Mouse (Mus musculus) MEL (cell line): ENCODE measurements around the gene Kctd12b. TPM values are rescaled to one million over a fixed set of nuclear protein-coding genes. Genes with fewer than 3 reads are reported as not detected.

Source experiments
- DNase-seq: peaks from one replicate; pipeline ENCODE4 v3.0.0; 2011; ENCODE audit warnings: low read depth, low spot score
- H3K27ac ChIP-seq: 2 replicates; pipeline ENCODE4 v1.5.1; 2012; ENCODE audit warnings: low read depth, mild to moderate bottlenecking, control low read depth, low read length, moderate library complexity; ENCODE audit not compliant: control insufficient read depth
- H3K27me3 ChIP-seq, 2 experiments: fragments of 150-350 bp in 1 of 2; sonication (generic) in 1 of 2; 2 replicates each; pipeline ENCODE4 v1.6.1; 2012; ENCODE audit warnings: low read length in 2 of 2, mild to moderate bottlenecking in 2 of 2, improper control_type of control experiment in 1 of 2, moderate library complexity in 1 of 2; ENCODE audit not compliant: insufficient read depth in 2 of 2, control insufficient read depth in 1 of 2
- H3K36me3 ChIP-seq, 2 experiments: 2 replicates each; pipeline ENCODE4 v1.6.1; 2012 to 2014; ENCODE audit warnings: low read length in 2 of 2, improper control_type of control experiment in 1 of 2, inconsistent platforms in 1 of 2, mild to moderate bottlenecking in 1 of 2; ENCODE audit not compliant: insufficient read depth in 2 of 2, control insufficient read depth in 1 of 2
- H3K4me1 ChIP-seq, 2 experiments: fragments of 150-350 bp in 1 of 2; sonication (generic) in 1 of 2; 2 replicates each; pipeline ENCODE4 v1.6.1; 2012; ENCODE audit warnings: low read length in 2 of 2, improper control_type of control experiment in 1 of 2, mild to moderate bottlenecking in 1 of 2; ENCODE audit not compliant: insufficient read depth in 2 of 2, control insufficient read depth in 1 of 2
- H3K4me3 ChIP-seq, 2 experiments: fragments of 150-350 bp in 1 of 2; sonication (generic) in 1 of 2; 2 replicates each; pipeline ENCODE4 v1.5.1; 2012; ENCODE audit warnings: low read depth in 2 of 2, low read length in 2 of 2, mild to moderate bottlenecking in 2 of 2, moderate library complexity in 2 of 2, control low read depth in 1 of 2, improper control_type of control experiment in 1 of 2; ENCODE audit not compliant: control insufficient read depth in 1 of 2, insufficient read depth in 1 of 2
- H3K79me2 ChIP-seq: 2 replicates; pipeline ENCODE4 v1.6.1; 2012; ENCODE audit warnings: mild to moderate bottlenecking, low read length, moderate library complexity; ENCODE audit not compliant: control insufficient read depth, poor library complexity, insufficient read depth
- H3K9ac ChIP-seq: 2 replicates; pipeline ENCODE4 v1.6.1; 2012; ENCODE audit warnings: low read depth, mild to moderate bottlenecking, control low read depth, low read length, moderate library complexity; ENCODE audit not compliant: control insufficient read depth, poor library complexity, severe bottlenecking
- H3K9me3 ChIP-seq: fragments of 150-350 bp; sonication (generic); replicated peaks from 2 replicates; pipeline ENCODE4 v1.6.1; 2012; ENCODE audit warnings: mild to moderate bottlenecking, low read length, improper control_type of control experiment, moderate library complexity; ENCODE audit not compliant: insufficient read depth
- BHLHE40 ChIP-seq: IDR thresholded peaks from 2 replicates; pipeline ENCODE4 v1.6.1; 2012; ENCODE audit warnings: low read depth, mild to moderate bottlenecking, inconsistent platforms, low read length, improper control_type of control experiment, borderline replicate concordance
- CHD1 ChIP-seq: IDR thresholded peaks from 2 replicates; pipeline ENCODE4 v1.6.1; 2012; ENCODE audit warnings: low read depth, mild to moderate bottlenecking, inconsistent platforms, low read length, improper control_type of control experiment
- CHD2 ChIP-seq: IDR thresholded peaks from 2 replicates; pipeline ENCODE4 v1.6.1; 2011; ENCODE audit warnings: low read length, improper control_type of control experiment
- ETS1 ChIP-seq: IDR thresholded peaks from 2 replicates; pipeline ENCODE4 v1.6.1; 2012; ENCODE audit warnings: low read depth, mild to moderate bottlenecking, inconsistent platforms, low read length, improper control_type of control experiment, moderate library complexity
- GATA1 ChIP-seq: IDR thresholded peaks from 2 replicates; pipeline ENCODE4 v1.6.1; 2011; ENCODE audit warnings: low read depth, low read length, improper control_type of control experiment
- JUND ChIP-seq: IDR thresholded peaks from 2 replicates; pipeline ENCODE4 v1.6.1; 2011; ENCODE audit warnings: low read depth, mild to moderate bottlenecking, improper control_type of control experiment, low read length
- KAT2A ChIP-seq: conservative IDR thresholded peaks from 2 replicates; pipeline ENCODE4 v1.6.1; 2012; ENCODE audit warnings: low read depth, low read length, improper control_type of control experiment, inconsistent platforms
- MAFK ChIP-seq: IDR thresholded peaks from 2 replicates; pipeline ENCODE4 v1.6.1; 2011; ENCODE audit warnings: low read depth, mild to moderate bottlenecking, low read length, improper control_type of control experiment, borderline replicate concordance
- MAX ChIP-seq: IDR thresholded peaks from 2 replicates; pipeline ENCODE4 v1.6.1; 2011; ENCODE audit warnings: low read length, improper control_type of control experiment
- MAZ ChIP-seq: IDR thresholded peaks from 2 replicates; pipeline ENCODE4 v1.6.1; 2012; ENCODE audit warnings: low read depth, mild to moderate bottlenecking, inconsistent platforms, low read length, improper control_type of control experiment
- MEF2A ChIP-seq: IDR thresholded peaks from 2 replicates; pipeline ENCODE4 v1.6.1; 2014; ENCODE audit warnings: low read depth, mild to moderate bottlenecking, inconsistent platforms, low read length, improper control_type of control experiment; ENCODE audit not compliant: poor library complexity, insufficient replicate concordance, severe bottlenecking; ENCODE audit errors: extremely low read depth
- MXI1 ChIP-seq: IDR thresholded peaks from 2 replicates; pipeline ENCODE4 v1.6.1; 2011; ENCODE audit warnings: mild to moderate bottlenecking, low read depth, low read length, improper control_type of control experiment
- MYB ChIP-seq: IDR thresholded peaks from 2 replicates; pipeline ENCODE4 v1.6.1; 2011; ENCODE audit warnings: mild to moderate bottlenecking, low read depth, low read length, improper control_type of control experiment
- MYC ChIP-seq: IDR thresholded peaks from 2 replicates; pipeline ENCODE4 v1.6.1; 2011; ENCODE audit warnings: low read depth, mild to moderate bottlenecking, low read length, improper control_type of control experiment, moderate library complexity
- POLR2AphosphoS2 ChIP-seq: IDR thresholded peaks from 2 replicates; pipeline ENCODE4 v1.6.1; 2011; ENCODE audit warnings: low read length, improper control_type of control experiment
- POLR2AphosphoS5 ChIP-seq: IDR thresholded peaks from 2 replicates; pipeline ENCODE4 v1.6.1; 2012; ENCODE audit warnings: low read depth, borderline replicate concordance, mild to moderate bottlenecking, inconsistent platforms, low read length, moderate library complexity, mixed read lengths
- SMC3 ChIP-seq: IDR thresholded peaks from 2 replicates; pipeline ENCODE4 v1.6.1; 2011; ENCODE audit warnings: low read depth, low read length, improper control_type of control experiment
- TAL1 ChIP-seq: IDR thresholded peaks from 2 replicates; pipeline ENCODE4 v1.6.1; 2012; ENCODE audit warnings: mild to moderate bottlenecking, inconsistent platforms, low read length, moderate library complexity, mixed read lengths
- TBP ChIP-seq: IDR thresholded peaks from 2 replicates; pipeline ENCODE4 v1.8.0; 2011; ENCODE audit warnings: low read depth, low read length, improper control_type of control experiment
- UBTF ChIP-seq: IDR thresholded peaks from 2 replicates; pipeline ENCODE4 v1.6.1; 2012; ENCODE audit warnings: low read depth, mild to moderate bottlenecking, inconsistent platforms, low read length, improper control_type of control experiment, moderate library complexity, borderline replicate concordance; ENCODE audit not compliant: insufficient read depth
- ZC3H11A ChIP-seq: IDR thresholded peaks from 2 replicates; pipeline ENCODE4 v1.6.1; 2012; ENCODE audit warnings: low read depth, mild to moderate bottlenecking, inconsistent platforms, low read length, improper control_type of control experiment
- ZMIZ1 ChIP-seq: IDR thresholded peaks from 2 replicates; pipeline ENCODE4 v1.6.1; 2012; ENCODE audit warnings: low read depth, mild to moderate bottlenecking, inconsistent platforms, low read length, improper control_type of control experiment, moderate library complexity
- ZNF384 ChIP-seq: IDR thresholded peaks from 2 replicates; pipeline ENCODE4 v1.6.1; 2012; ENCODE audit warnings: low read depth, mild to moderate bottlenecking, inconsistent platforms, low read length, improper control_type of control experiment
- polyA plus RNA-seq, 2 experiments: library from polyadenylated mRNA; stranded (reverse) in 1 of 2; unstranded in 1 of 2; fragments of >175 nt in 1 of 2; fragments of >200 nt in 1 of 2; gene quantifications; 2 replicates each; pipeline versions ENCODE4 v1.2.1 to v1.2.4; 2012; ENCODE audit warnings: low replicate concordance in 2 of 2, low read depth in 1 of 2; ENCODE audit not compliant: insufficient read length in 2 of 2, insufficient read depth in 1 of 2, missing spikeins in 1 of 2
- total RNA-seq: library from RNA; depleted of rRNA; stranded (reverse); fragments of 300-350 nt; gene quantifications from 2 replicates; pipeline ENCODE4 v1.2.3, GENCODE M21; 2012

Kctd12b gene
- total and polyA plus RNA-seq, 3 experiments = not detected

DNA sequence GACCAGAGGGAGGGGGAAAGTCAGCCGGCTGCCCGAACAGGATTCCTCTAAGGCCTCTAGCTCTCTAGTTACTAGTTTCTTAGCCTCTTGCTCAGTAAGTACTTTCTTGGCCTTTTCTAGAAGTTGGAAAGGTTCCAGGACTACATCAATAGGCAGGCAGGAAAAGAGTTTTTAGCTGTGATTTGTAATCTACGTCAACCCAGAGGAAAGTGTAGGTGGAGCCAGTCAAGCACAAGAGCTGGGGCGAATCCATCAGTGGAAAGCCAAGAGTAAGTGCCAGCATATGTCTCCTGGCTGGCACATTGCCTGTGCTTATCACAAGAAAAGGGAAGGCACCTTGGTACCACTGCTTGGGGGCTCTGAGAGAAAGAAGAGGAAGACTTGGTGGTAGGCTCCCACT, 39.5 kb upstream of the Kctd12b start:
- Histone ChIP-seq H3K4me3 (no peak overlapping the region), H3K9ac (no peak overlapping the region), H3K27me3 (no peaks in the 10 kb centered on the region), H3K79me2 (no peaks in the 10 kb centered on the region), H3K27ac (no peak overlapping the region), H3K9me3 (no peaks in the 10 kb centered on the region), H3K36me3 (peaks cover 0 to 7% of the 10 kb centered on the region in 2 experiments; a peak in 1 of 4 replicates), H3K4me1 (no peaks in the 10 kb centered on the region)
- TF ChIP-seq CHD1 (no peak), ZC3H11A (no peak), ETS1 (no peak), TAL1 (no peak), ZNF384 (no peak), UBTF (no peak), TBP (no peak)
- DNase-seq = peak; percentile 30

- peak; percentile 66 for DNase-seq
- Histone ChIP-seq H3K9me3 (no peaks in the 10 kb centered on the region), H3K4me3 (peak overlapping the region; percentile 86 to 99), H3K79me2 (peaks cover 25% of the 10 kb centered on the region), H3K27me3 (no peaks in the 10 kb centered on the region), H3K9ac (peak overlapping the region; percentile 98), H3K36me3 (peaks cover 9 to 17% of the 10 kb centered on the region in 2 experiments), H3K27ac (no peak overlapping the region), H3K4me1 (peaks cover 2 to 14% of the 10 kb centered on the region in 2 experiments; a peak in 3 of 4 replicates)
- TF ChIP-seq MEF2A (no peak), POLR2AphosphoS5 (no peak), KAT2A (no peak), TAL1 (no peak)
Measured at GRCm38 (mm10) chrX:153724400-153724799, 28.2 kb upstream of the Kctd12b start.

DNA sequence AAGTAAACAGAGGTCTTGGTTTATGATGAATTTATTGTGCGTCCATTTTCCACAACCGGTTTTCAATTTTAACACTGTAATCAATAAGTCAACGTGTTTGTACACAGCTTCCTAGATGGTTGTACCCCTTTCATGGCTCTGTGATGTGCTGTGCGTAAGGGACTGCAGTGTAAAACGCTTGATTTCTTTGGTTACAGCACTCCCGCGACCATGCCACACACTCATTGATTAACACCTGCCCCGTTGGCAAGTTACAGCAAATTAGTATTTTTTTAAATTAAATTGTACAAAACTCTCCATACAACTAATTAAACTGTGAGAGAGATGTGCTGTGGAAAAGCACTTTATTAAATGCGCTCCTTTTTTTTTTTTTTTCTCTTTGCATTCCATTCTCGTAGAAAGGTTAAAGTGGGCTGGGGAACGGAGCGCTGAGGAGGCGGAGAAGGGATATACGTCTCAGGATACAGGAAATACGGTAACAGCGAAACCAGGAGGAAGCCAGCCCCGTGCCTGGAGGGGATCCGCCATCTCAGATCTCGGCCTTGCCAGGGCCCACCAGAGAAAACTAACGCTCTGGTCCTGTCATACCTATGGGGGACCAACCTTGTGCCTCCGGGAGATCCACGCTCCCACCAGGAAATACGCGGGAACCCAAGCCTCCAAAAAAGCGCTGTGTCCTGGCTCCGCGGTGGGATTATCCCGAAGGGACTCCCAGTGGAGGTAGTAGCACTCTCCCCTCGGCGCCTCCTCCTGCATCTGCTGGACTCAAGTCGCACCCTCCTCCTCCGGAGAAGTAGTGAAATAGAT, 27.1 kb upstream of the Kctd12b start, which contains the start of gene Nbdy:
Nbdy (plus strand) TSS at position 481 of the 807 bp plus-strand sequence.
- DNase-seq = peak; percentile 89
- Histone ChIP-seq H3K4me3 (peak within 1 kb of the TSS; percentile 86 to 99), H3K9ac (peak within 1 kb of the TSS; percentile 98), H3K36me3 (peaks cover 1 to 17% of the 10 kb centered on the region in 2 experiments; a peak in 3 of 4 replicates), H3K27ac (peak within 1 kb of the TSS; percentile 86), H3K27me3 (no peaks in the 10 kb centered on the region), H3K79me2 (peaks cover 25% of the 10 kb centered on the region), H3K4me1 (peaks cover 2 to 14% of the 10 kb centered on the region in 2 experiments; a peak in 3 of 4 replicates), H3K9me3 (no peaks in the 10 kb centered on the region)
- TF ChIP-seq JUND (no peak), MXI1 (peak; percentile 87), TBP (peak; percentile 62; the same call in 1 of the 2 replicates), MYB (no peak), ZC3H11A (no peak), BHLHE40 (no peak), ETS1 (no peak), MEF2A (no peak), MYC (peak; percentile 48; the same call in 1 of the 2 replicates), ZNF384 (peak; percentile 90), MAFK (no peak), MAX (no peak), POLR2AphosphoS2 (peak; percentile 76), MAZ (no peak), CHD2 (no peak), KAT2A (no peak), CHD1 (no peak), SMC3 (no peak), ZMIZ1 (0 out of 2 replicates have a peak, but pooled peaks have one; percentile 40), GATA1 (no peak)
